Mouse (Mus musculus) hindbrain, embryonic 10.5 days (tissue): ENCODE data around the gene Gm9573. TPM values are rescaled to one million over a fixed set of nuclear protein-coding genes. Genes with fewer than 3 reads are reported as not detected.
A peak's percentile ranks its signal among the peaks of the same experiment; 100 is the strongest.

Experiments used
- DNase-seq: peaks from one replicate; pipeline ENCODE4 v3.0.0-alpha.2; 2017; ENCODE audit warnings: low spot score
- H3K27ac ChIP-seq: fragments of 300-500 bp; sonication (generic); 2 replicates; pipeline ENCODE4 v1.5.1; 2016; ENCODE audit warnings: mild to moderate bottlenecking, moderate library complexity
- H3K27me3 ChIP-seq: fragments of 300-500 bp; sonication (generic); 2 replicates; pipeline ENCODE4 v1.6.1; 2016; ENCODE audit warnings: mild to moderate bottlenecking; ENCODE audit not compliant: poor library complexity, insufficient read depth, severe bottlenecking
- H3K36me3 ChIP-seq: fragments of 300-500 bp; sonication (generic); 2 replicates; pipeline ENCODE4 v1.6.1; 2016; ENCODE audit warnings: mild to moderate bottlenecking, moderate library complexity
- H3K4me1 ChIP-seq: fragments of 300-500 bp; sonication (generic); replicated peaks from 2 replicates; pipeline ENCODE4 v1.6.1; 2016; ENCODE audit warnings: mild to moderate bottlenecking
- H3K4me3 ChIP-seq: fragments of 300-500 bp; sonication (generic); 2 replicates; pipeline ENCODE4 v1.5.1; 2016; ENCODE audit warnings: mild to moderate bottlenecking, moderate library complexity
- H3K9me3 ChIP-seq: fragments of 300-500 bp; sonication (generic); 2 replicates; pipeline ENCODE4 v1.6.1; 2016; ENCODE audit warnings: mild to moderate bottlenecking, moderate library complexity
- WGBS: fragments of 180-500 bp; shearing (Covaris S2); methylation state at CpG from one replicate; pipeline ENCODE4 v1.1.7; 2016; 5-methylcytosine and 5-hydroxymethylcytosine counted together
- polyA plus RNA-seq: library from polyadenylated mRNA; unstranded; fragments of >200 nt; fragmentation: Nextera tagmentation; extraction: Ambion mirVana; gene quantifications from 2 replicates; pipeline ENCODE4 v1.2.1, GENCODE M21; 2016

Gene Gm9573
- polyA plus RNA-seq, 1 experiment from 2014 or later: not detected

GRCm38 (mm10) chr17:35591219-35591578 is 35.2 kb downstream of the Gm9573 start:
- Histone ChIP-seq H3K27me3 (no peaks in the 10 kb centered on the region), H3K27ac (no peak overlapping the region), H3K4me3 (no peak overlapping the region), H3K36me3 (no peaks in the 10 kb centered on the region), H3K9me3 (peaks cover 3% of the 10 kb centered on the region; the same call in 1 of the 2 replicates), H3K4me1 (0 out of 2 replicates have a peak, but pooled peaks cover 3% of the 10 kb centered on the region)
- WGBS: 89% methylated on average over 7 of the region's 7 CpGs
- no peak for DNase-seq

- Histone ChIP-seq H3K27ac (no peak overlapping the region), H3K4me1 (0 out of 2 replicates have a peak, but pooled peaks cover 3% of the 10 kb centered on the region), H3K9me3 (peaks cover 3% of the 10 kb centered on the region; the same call in 1 of the 2 replicates), H3K27me3 (no peaks in the 10 kb centered on the region), H3K4me3 (no peak overlapping the region), H3K36me3 (no peaks in the 10 kb centered on the region)
- WGBS: 61% methylated on average over 21 of the region's 21 CpGs
- DNase-seq: peak; percentile 85
Observed at GRCm38 (mm10) chr17:35590410-35591218, 35.8 kb downstream of the Gm9573 start.

GRCm38 (mm10) chr17:35588387-35588786 is 38.0 kb downstream of the Gm9573 start:
- DNase-seq: no peak
- Histone ChIP-seq H3K27me3 (no peaks in the 10 kb centered on the region), H3K9me3 (peaks cover 3% of the 10 kb centered on the region; the same call in 1 of the 2 replicates), H3K27ac (no peak overlapping the region), H3K4me1 (peaks cover 7% of the 10 kb centered on the region), H3K4me3 (no peak overlapping the region), H3K36me3 (no peaks in the 10 kb centered on the region)
- 13% methylated on average over 4 of the region's 4 CpGs for WGBS

- H3K36me3 ChIP-seq: no peaks in the 10 kb centered on the region
- no peak for DNase-seq
- no peaks in the 10 kb centered on the region for H3K27me3 ChIP-seq
- 89% methylated on average over 1 of the region's 1 CpGs for WGBS
- H3K27ac ChIP-seq: no peak overlapping the region
- H3K4me1 ChIP-seq: peaks cover 7% of the 10 kb centered on the region
- H3K4me3 ChIP-seq: no peak overlapping the region
- peaks cover 3% of the 10 kb centered on the region; the same call in 1 of the 2 replicates for H3K9me3 ChIP-seq
Observed at GRCm38 (mm10) chr17:35587291-35587690, 39.1 kb downstream of the Gm9573 start.

- Histone ChIP-seq H3K4me3 (0 out of 2 replicates have a peak overlapping the region, but pooled peaks have one; percentile 11), H3K9me3 (peaks cover 3% of the 10 kb centered on the region; the same call in 1 of the 2 replicates), H3K27me3 (no peaks in the 10 kb centered on the region), H3K36me3 (no peaks in the 10 kb centered on the region), H3K4me1 (peaks cover 7% of the 10 kb centered on the region), H3K27ac (no peak overlapping the region)
- DNase-seq: peak; percentile 81
- 17% methylated on average over 16 of the region's 16 CpGs for WGBS
Observed at GRCm38 (mm10) chr17:35584330-35584937, 42.0 kb downstream of the Gm9573 start.

- H3K9me3 ChIP-seq: peaks cover 3% of the 10 kb centered on the region; the same call in 1 of the 2 replicates
- no peak overlapping the region for H3K27ac ChIP-seq
- no peak for DNase-seq
- 96% methylated on average over 1 of the region's 1 CpGs for WGBS
- H3K4me1 ChIP-seq: peaks cover 4% of the 10 kb centered on the region
- H3K36me3 ChIP-seq: no peaks in the 10 kb centered on the region
- H3K4me3 ChIP-seq: no peak overlapping the region
- no peaks in the 10 kb centered on the region for H3K27me3 ChIP-seq
Observed at GRCm38 (mm10) chr17:35582900-35583299, 43.5 kb downstream of the Gm9573 start.

GRCm38 (mm10) chr17:35578211-35578610 is 48.2 kb downstream of the Gm9573 start:
- WGBS: 15% methylated on average over 6 of the region's 6 CpGs
- no peaks in the 10 kb centered on the region for H3K9me3 ChIP-seq
- H3K27ac ChIP-seq: no peak overlapping the region
- no peak overlapping the region for H3K4me3 ChIP-seq
- H3K36me3 ChIP-seq: no peaks in the 10 kb centered on the region
- peak; percentile 78 for DNase-seq
- H3K27me3 ChIP-seq: peaks cover 13% of the 10 kb centered on the region; the same call in 1 of the 2 replicates
- no peaks in the 10 kb centered on the region for H3K4me1 ChIP-seq

- no peak overlapping the region for H3K4me3 ChIP-seq
- H3K9me3 ChIP-seq: 0 out of 2 replicates have a peak, but pooled peaks cover 3% of the 10 kb centered on the region
- H3K4me1 ChIP-seq: peaks cover 22% of the 10 kb centered on the region
- 96% methylated on average over 7 of the region's 7 CpGs for WGBS
- peaks cover 56% of the 10 kb centered on the region for H3K27me3 ChIP-seq
- no peak for DNase-seq
- H3K27ac ChIP-seq: no peak overlapping the region
- no peaks in the 10 kb centered on the region for H3K36me3 ChIP-seq
Observed at GRCm38 (mm10) chr17:35571477-35571876, 55.0 kb downstream of the Gm9573 start.

- Histone ChIP-seq H3K4me3 (no peak overlapping the region), H3K36me3 (no peaks in the 10 kb centered on the region), H3K9me3 (0 out of 2 replicates have a peak, but pooled peaks cover 3% of the 10 kb centered on the region), H3K27me3 (peaks cover 51% of the 10 kb centered on the region), H3K27ac (no peak overlapping the region), H3K4me1 (peaks cover 22% of the 10 kb centered on the region)
- WGBS: 80% methylated on average over 14 of the region's 14 CpGs
- no peak for DNase-seq
Observed at GRCm38 (mm10) chr17:35570836-35571235, 55.6 kb downstream of the Gm9573 start.

- Histone ChIP-seq H3K27ac (peak overlapping the region; percentile 81), H3K4me1 (peaks cover 22% of the 10 kb centered on the region), H3K9me3 (0 out of 2 replicates have a peak, but pooled peaks cover 3% of the 10 kb centered on the region), H3K4me3 (peak overlapping the region; percentile 47), H3K27me3 (peaks cover 43% of the 10 kb centered on the region), H3K36me3 (no peaks in the 10 kb centered on the region)
- WGBS: 3% methylated on average over 28 of the region's 28 CpGs
- DNase-seq: peak; percentile 61
Observed at GRCm38 (mm10) chr17:35569091-35569944, 57.1 kb downstream of the Gm9573 start.
